Mouse (Mus musculus) hindbrain, embryonic 10.5 days (tissue): ENCODE results near the gene Cacnb4. TPM values are rescaled to one million over a fixed set of nuclear protein-coding genes. Genes with fewer than 3 reads are reported as not detected.

Experiments used
- DNase-seq: peaks from one replicate; pipeline ENCODE4 v3.0.0-alpha.2; 2017; ENCODE audit warnings: low spot score
- H3K27ac ChIP-seq: fragments of 300-500 bp; sonication (generic); 2 replicates; pipeline ENCODE4 v1.5.1; 2016; ENCODE audit warnings: mild to moderate bottlenecking, moderate library complexity
- H3K27me3 ChIP-seq: fragments of 300-500 bp; sonication (generic); 2 replicates; pipeline ENCODE4 v1.6.1; 2016; ENCODE audit warnings: mild to moderate bottlenecking; ENCODE audit not compliant: poor library complexity, insufficient read depth, severe bottlenecking
- H3K36me3 ChIP-seq: fragments of 300-500 bp; sonication (generic); 2 replicates; pipeline ENCODE4 v1.6.1; 2016; ENCODE audit warnings: mild to moderate bottlenecking, moderate library complexity
- H3K4me1 ChIP-seq: fragments of 300-500 bp; sonication (generic); replicated peaks from 2 replicates; pipeline ENCODE4 v1.6.1; 2016; ENCODE audit warnings: mild to moderate bottlenecking
- H3K4me3 ChIP-seq: fragments of 300-500 bp; sonication (generic); 2 replicates; pipeline ENCODE4 v1.5.1; 2016; ENCODE audit warnings: mild to moderate bottlenecking, moderate library complexity
- H3K9me3 ChIP-seq: fragments of 300-500 bp; sonication (generic); 2 replicates; pipeline ENCODE4 v1.6.1; 2016; ENCODE audit warnings: mild to moderate bottlenecking, moderate library complexity
- WGBS: fragments of 180-500 bp; shearing (Covaris S2); methylation state at CpG from one replicate; pipeline ENCODE4 v1.1.7; 2016; 5-methylcytosine and 5-hydroxymethylcytosine counted together
- polyA plus RNA-seq: library from polyadenylated mRNA; unstranded; fragments of >200 nt; fragmentation: Nextera tagmentation; extraction: Ambion mirVana; gene quantifications from 2 replicates; pipeline ENCODE4 v1.2.1, GENCODE M21; 2016

Gene Cacnb4
- polyA plus RNA-seq, 1 experiment from 2014 or later = 1.8 TPM

DNA sequence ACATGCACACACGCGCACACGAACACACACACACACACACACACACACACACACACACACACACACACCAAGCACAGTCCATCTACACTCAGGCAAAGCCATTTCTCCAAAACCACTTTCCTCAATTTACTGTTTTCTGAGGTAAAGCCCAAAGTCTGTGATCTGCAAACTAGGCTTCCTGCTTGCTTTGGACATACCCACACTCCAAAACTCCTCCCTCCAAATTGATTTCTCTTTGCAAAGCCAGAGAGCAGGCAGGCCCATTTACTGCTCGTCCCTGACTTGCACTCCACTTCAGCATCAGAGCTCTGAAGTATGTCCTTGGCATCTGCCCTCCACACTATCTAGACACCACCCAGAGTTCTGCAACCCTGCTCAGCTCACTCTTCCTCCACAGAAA is 958 bp upstream of the Cacnb4 start:
- Histone ChIP-seq H3K27ac (no peak overlapping the region), H3K4me3 (no peak overlapping the region), H3K4me1 (peaks cover 21% of the 10 kb centered on the region; the same call in 1 of the 2 replicates), H3K36me3 (no peaks in the 10 kb centered on the region), H3K27me3 (peaks cover 62% of the 10 kb centered on the region), H3K9me3 (no peaks in the 10 kb centered on the region)
- 63% methylated on average over 4 of the region's 4 CpGs for WGBS
- no peak for DNase-seq

DNA sequence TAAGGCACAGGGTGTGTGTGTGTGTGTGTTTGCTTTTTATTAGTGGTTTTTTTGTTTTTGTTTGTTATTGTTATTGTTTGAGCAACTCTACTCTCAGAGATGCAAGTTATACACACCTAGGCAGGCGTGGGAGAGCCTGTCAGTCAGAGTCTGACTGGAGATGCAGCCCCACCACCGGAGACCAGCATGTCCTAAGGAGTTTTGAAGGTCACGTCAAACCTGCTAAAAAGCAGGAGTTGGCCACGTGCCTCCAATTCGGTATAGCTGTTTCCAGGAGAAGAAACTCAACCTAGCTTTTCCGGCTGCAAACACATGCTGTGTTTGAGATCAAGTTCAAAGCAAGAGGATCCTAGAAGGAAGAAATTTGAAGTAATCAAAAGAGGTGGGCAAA is 277 bp upstream of the Cacnb4 start:
- Histone ChIP-seq H3K27me3 (peaks cover 69% of the 10 kb centered on the region), H3K4me3 (peak overlapping the region; percentile 76), H3K9me3 (no peaks in the 10 kb centered on the region), H3K36me3 (no peaks in the 10 kb centered on the region), H3K27ac (no peak overlapping the region), H3K4me1 (peaks cover 21% of the 10 kb centered on the region; the same call in 1 of the 2 replicates)
- DNase-seq = no peak
- 14% methylated on average over 6 of the region's 6 CpGs for WGBS

GRCm38 (mm10) chr2:52675278-52675987 is 1.2 kb downstream of the Cacnb4 start:
- peaks cover 70% of the 10 kb centered on the region for H3K27me3 ChIP-seq
- H3K27ac ChIP-seq = peak overlapping the region; percentile 89
- H3K4me3 ChIP-seq = peak overlapping the region; percentile 76
- WGBS = 1% methylated on average over 42 of the region's 42 CpGs
- H3K9me3 ChIP-seq = no peaks in the 10 kb centered on the region
- H3K36me3 ChIP-seq = no peaks in the 10 kb centered on the region
- peak; percentile 53 for DNase-seq
- H3K4me1 ChIP-seq = peaks cover 21% of the 10 kb centered on the region; the same call in 1 of the 2 replicates

GRCm38 (mm10) chr2:52674886-52675277 is 1.7 kb downstream of the Cacnb4 start:
- 1% methylated on average over 19 of the region's 19 CpGs for WGBS
- Histone ChIP-seq H3K36me3 (no peaks in the 10 kb centered on the region), H3K27ac (no peak overlapping the region), H3K27me3 (peaks cover 70% of the 10 kb centered on the region), H3K4me1 (peaks cover 21% of the 10 kb centered on the region; the same call in 1 of the 2 replicates), H3K4me3 (peak overlapping the region; percentile 76), H3K9me3 (no peaks in the 10 kb centered on the region)
- DNase-seq = peak; percentile 57

DNA sequence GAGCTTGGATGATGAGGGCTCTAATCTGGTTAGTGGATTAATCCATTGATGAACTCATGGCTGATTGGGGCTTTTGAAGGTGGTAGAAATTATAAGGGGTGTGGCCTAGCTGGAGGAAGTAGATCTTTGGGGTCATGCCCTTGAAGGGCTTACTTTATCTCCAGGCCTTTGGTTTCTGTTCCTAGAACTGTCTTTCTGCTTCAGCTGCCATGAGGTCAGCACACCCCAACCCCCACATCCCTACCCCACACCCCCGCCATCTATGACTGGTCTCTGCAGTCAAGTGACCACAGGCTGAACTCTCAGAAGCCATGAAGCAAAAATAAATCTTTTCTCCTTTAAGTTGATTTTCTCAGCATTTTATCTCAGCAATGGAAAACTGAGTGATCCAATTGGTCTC is 3.5 kb downstream of the Cacnb4 start:
- Histone ChIP-seq H3K4me1 (peaks cover 21% of the 10 kb centered on the region; the same call in 1 of the 2 replicates), H3K27ac (no peak overlapping the region), H3K9me3 (no peaks in the 10 kb centered on the region), H3K27me3 (peaks cover 63% of the 10 kb centered on the region), H3K4me3 (no peak overlapping the region), H3K36me3 (no peaks in the 10 kb centered on the region)
- no peak for DNase-seq
- WGBS = 77% methylated on average over 1 of the region's 1 CpGs

DNA sequence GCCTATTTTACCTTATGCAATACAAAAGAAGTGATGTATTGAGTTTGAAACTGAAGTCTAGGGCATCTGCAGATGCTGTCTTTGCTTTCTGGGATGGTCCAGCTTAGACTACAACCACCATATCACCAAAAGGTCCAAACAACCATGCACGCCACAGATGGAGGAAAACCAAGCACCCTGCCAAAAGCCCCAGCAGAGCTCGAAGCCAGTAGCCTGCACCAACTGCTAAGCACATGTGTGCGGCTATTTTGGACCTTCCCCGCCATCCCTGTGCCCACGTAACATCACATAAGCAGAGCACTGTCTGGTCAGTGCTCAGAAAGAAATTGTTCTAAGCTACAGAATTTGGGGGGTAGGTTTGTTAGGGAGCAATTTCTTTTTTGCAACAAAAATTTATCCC is 5.9 kb downstream of the Cacnb4 start:
- Histone ChIP-seq H3K4me3 (no peak overlapping the region), H3K4me1 (peaks cover 11% of the 10 kb centered on the region; the same call in 1 of the 2 replicates), H3K9me3 (no peaks in the 10 kb centered on the region), H3K27me3 (peaks cover 39% of the 10 kb centered on the region), H3K36me3 (no peaks in the 10 kb centered on the region), H3K27ac (no peak overlapping the region)
- 88% methylated on average over 5 of the region's 5 CpGs for WGBS
- no peak for DNase-seq

DNA sequence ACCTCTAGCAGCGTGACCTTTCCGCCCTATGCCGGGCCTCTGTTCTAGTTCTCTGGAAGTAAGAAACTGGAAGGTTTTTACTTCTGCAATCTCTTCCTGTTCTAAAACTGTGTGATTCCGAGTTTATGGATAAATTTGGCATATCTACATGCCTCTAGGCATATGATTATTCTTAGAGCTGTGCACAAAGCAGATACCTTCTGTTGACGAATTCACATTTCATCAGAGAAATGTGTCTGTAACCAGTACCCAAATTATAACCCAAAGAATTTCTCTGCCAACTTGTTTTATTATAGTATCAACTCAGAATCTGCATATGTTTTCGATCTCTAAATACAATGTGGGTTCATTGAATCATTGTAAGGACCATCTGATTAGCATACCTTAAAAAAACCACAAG is 8.2 kb downstream of the Cacnb4 start:
- H3K9me3 ChIP-seq = no peaks in the 10 kb centered on the region
- 92% methylated on average over 6 of the region's 6 CpGs for WGBS
- H3K27me3 ChIP-seq = peaks cover 17% of the 10 kb centered on the region
- DNase-seq = no peak
- no peak overlapping the region for H3K4me3 ChIP-seq
- H3K27ac ChIP-seq = no peak overlapping the region
- H3K36me3 ChIP-seq = no peaks in the 10 kb centered on the region
- no peaks in the 10 kb centered on the region for H3K4me1 ChIP-seq

GRCm38 (mm10) chr2:52656722-52657121 is 19.9 kb downstream of the Cacnb4 start:
- H3K4me3 ChIP-seq = no peak overlapping the region
- H3K36me3 ChIP-seq = no peaks in the 10 kb centered on the region
- no peaks in the 10 kb centered on the region for H3K4me1 ChIP-seq
- WGBS = 91% methylated on average over 5 of the region's 5 CpGs
- H3K27me3 ChIP-seq = peaks cover 8% of the 10 kb centered on the region
- no peak for DNase-seq
- no peak overlapping the region for H3K27ac ChIP-seq
- no peaks in the 10 kb centered on the region for H3K9me3 ChIP-seq

DNA sequence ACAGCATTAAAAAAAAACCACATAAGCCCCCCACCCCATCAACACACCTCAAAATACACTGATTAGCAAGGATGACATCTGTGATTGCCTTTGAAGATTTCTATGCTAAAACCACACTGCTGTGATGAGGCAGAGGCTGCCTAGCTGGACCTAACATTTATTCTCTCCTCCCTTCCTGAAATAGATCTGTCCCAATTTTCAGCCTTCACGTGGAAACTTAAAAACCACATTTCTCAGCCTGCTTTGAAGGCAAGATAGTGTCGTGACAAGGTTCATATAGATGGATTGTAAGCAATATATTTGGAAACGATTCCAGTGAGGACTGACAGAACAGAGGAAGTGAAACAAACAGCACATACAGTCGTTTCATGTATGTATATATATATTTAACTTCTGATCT is 22.1 kb downstream of the Cacnb4 start:
- peaks cover 6% of the 10 kb centered on the region for H3K27me3 ChIP-seq
- WGBS = 78% methylated on average over 4 of the region's 4 CpGs
- no peaks in the 10 kb centered on the region for H3K9me3 ChIP-seq

GRCm38 (mm10) chr2:52651547-52651946 is 25.1 kb downstream of the Cacnb4 start:
- Histone ChIP-seq H3K4me1 (no peaks in the 10 kb centered on the region), H3K36me3 (no peaks in the 10 kb centered on the region), H3K9me3 (no peaks in the 10 kb centered on the region), H3K4me3 (no peak overlapping the region), H3K27me3 (no peaks in the 10 kb centered on the region), H3K27ac (no peak overlapping the region)
- DNase-seq = no peak
- WGBS = 85% methylated on average over 6 of the region's 6 CpGs

More for the DNA sequence above, 22.1 kb downstream of the Cacnb4 start:
- no peak overlapping the region for H3K4me3 ChIP-seq
- no peak for DNase-seq
- H3K27ac ChIP-seq = no peak overlapping the region
- H3K4me1 ChIP-seq = no peaks in the 10 kb centered on the region
- H3K36me3 ChIP-seq = no peaks in the 10 kb centered on the region

- no peaks in the 10 kb centered on the region for H3K9me3 ChIP-seq
- no peaks in the 10 kb centered on the region for H3K36me3 ChIP-seq
- no peak overlapping the region for H3K27ac ChIP-seq
- H3K4me1 ChIP-seq = no peaks in the 10 kb centered on the region
- no peak for DNase-seq
- no peak overlapping the region for H3K4me3 ChIP-seq
- no peaks in the 10 kb centered on the region for H3K27me3 ChIP-seq
- WGBS = 88% methylated on average over 8 of the region's 8 CpGs
These were observed 29.2 kb downstream of the Cacnb4 start for GRCm38 (mm10) chr2:52647255-52647998.

DNA sequence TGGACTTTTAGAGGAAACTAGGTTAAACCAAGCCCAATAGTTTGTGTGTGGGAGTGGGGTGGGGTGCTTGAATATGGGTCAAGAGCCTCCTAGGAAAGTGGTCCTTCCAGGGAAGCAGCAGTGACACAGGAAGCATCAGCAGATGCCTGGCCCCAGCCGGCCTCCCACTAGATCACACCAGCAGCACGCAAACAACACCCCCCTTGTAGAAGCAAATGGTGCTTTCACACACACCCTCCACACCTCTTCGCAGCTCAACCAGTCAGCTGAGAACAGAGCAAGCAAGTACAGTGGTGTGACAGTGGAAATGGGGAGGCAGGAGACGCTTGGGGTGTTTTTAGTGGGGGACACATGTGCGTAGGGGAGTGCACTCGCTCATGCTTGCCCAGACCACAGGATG is 33.0 kb downstream of the Cacnb4 start:
- 74% methylated on average over 6 of the region's 6 CpGs for WGBS
- DNase-seq = no peak
- Histone ChIP-seq H3K4me1 (no peaks in the 10 kb centered on the region), H3K27me3 (no peaks in the 10 kb centered on the region), H3K36me3 (no peaks in the 10 kb centered on the region), H3K27ac (no peak overlapping the region), H3K9me3 (no peaks in the 10 kb centered on the region), H3K4me3 (no peak overlapping the region)

DNA sequence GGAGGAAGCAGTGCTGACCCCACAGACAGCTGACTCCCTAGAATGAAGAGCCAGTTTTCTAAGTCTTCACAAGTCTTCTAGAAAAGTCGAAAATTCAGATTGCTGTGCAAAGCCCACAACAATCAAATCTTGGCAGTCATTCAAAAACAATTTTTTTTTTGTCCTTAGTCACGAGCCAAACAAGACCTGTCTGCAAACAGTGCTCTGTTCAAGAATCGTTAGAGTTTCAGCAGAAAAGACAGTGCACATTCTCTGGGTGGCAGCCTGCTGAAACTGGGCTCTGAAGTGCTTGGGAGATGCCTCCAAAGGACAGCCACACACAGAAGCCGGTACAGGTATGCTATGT is 37.1 kb downstream of the Cacnb4 start:
- H3K36me3 ChIP-seq = no peaks in the 10 kb centered on the region
- H3K27ac ChIP-seq = no peak overlapping the region
- no peak overlapping the region for H3K4me3 ChIP-seq
- H3K27me3 ChIP-seq = no peaks in the 10 kb centered on the region
- WGBS = 82% methylated on average over 4 of the region's 4 CpGs
- peaks cover 20% of the 10 kb centered on the region for H3K4me1 ChIP-seq
- no peak for DNase-seq
- no peaks in the 10 kb centered on the region for H3K9me3 ChIP-seq
